Mouse (Mus musculus): ENCODE results near the gene Tut1. TPM values are rescaled to one million over a fixed set of nuclear protein-coding genes. Genes with fewer than 3 reads are reported as not detected.

Tut1 gene
- polyA plus RNA-seq, 1 experiment from 2014 or later, result 25.5 TPM

GRCm38 (mm10) chr19:8975491-8975890 is 21.8 kb downstream of the Tut1 start:
- H3K36me3 ChIP-seq (replicated peaks; ENCODE audit: control insufficient read depth, insufficient read depth, low read depth, low read length), result peaks cover 19% of the 10 kb centered on the region
- no peak overlapping the region for H3K4me2 ChIP-seq (ENCODE audit: low read depth, low read length)
- no peak for ATAC-seq (replicated peaks; ENCODE audit: insufficient number of reproducible peaks, low FRiP score, low TSS enrichment, low read depth)
- H3K4me3 ChIP-seq (ENCODE audit: low read depth, low read length), result no peak overlapping the region
- H3K9ac ChIP-seq (replicated peaks; ENCODE audit: low read length), result no peak overlapping the region
- no peak for DNase-seq (ENCODE audit: low spot score)
- H3K9me3 ChIP-seq (replicated peaks; ENCODE audit: control insufficient read depth, low read length), result no peaks in the 10 kb centered on the region
- 91% methylated on average over 2 of the region's 2 CpGs for WGBS
- H3K27me3 ChIP-seq (ENCODE audit: control insufficient read depth, insufficient read depth, low read length), result no peaks in the 10 kb centered on the region
- no peak overlapping the region for H3K27ac ChIP-seq (replicated peaks; ENCODE audit: low read depth, low read length)
- H3K4me1 ChIP-seq (ENCODE audit: control insufficient read depth, insufficient read depth, low read length), result no peaks in the 10 kb centered on the region

GRCm38 (mm10) chr19:8976535-8976934 is 22.9 kb downstream of the Tut1 start:
- H3K27me3 ChIP-seq (ENCODE audit: control insufficient read depth, insufficient read depth, low read length), result no peaks in the 10 kb centered on the region
- H3K9ac ChIP-seq (replicated peaks; ENCODE audit: low read length), result no peak overlapping the region
- H3K9me3 ChIP-seq (replicated peaks; ENCODE audit: control insufficient read depth, low read length), result no peaks in the 10 kb centered on the region
- H3K4me2 ChIP-seq (ENCODE audit: low read depth, low read length), result no peak overlapping the region
- 34% methylated on average over 3 of the region's 3 CpGs for WGBS
- peaks cover 16% of the 10 kb centered on the region for H3K36me3 ChIP-seq (replicated peaks; ENCODE audit: control insufficient read depth, insufficient read depth, low read depth, low read length)
- H3K27ac ChIP-seq (replicated peaks; ENCODE audit: low read depth, low read length), result no peak overlapping the region
- H3K4me1 ChIP-seq (ENCODE audit: control insufficient read depth, insufficient read depth, low read length), result no peaks in the 10 kb centered on the region
- H3K4me3 ChIP-seq (ENCODE audit: low read depth, low read length), result no peak overlapping the region
- peak; percentile 58; the same call in 1 of the 2 replicates for ATAC-seq (replicated peaks; ENCODE audit: insufficient number of reproducible peaks, low FRiP score, low TSS enrichment, low read depth)
- DNase-seq (ENCODE audit: low spot score), result peak; percentile 83

GRCm38 (mm10) chr19:8980771-8981170 is 27.1 kb downstream of the Tut1 start:
- no peaks in the 10 kb centered on the region for H3K9me3 ChIP-seq (replicated peaks; ENCODE audit: control insufficient read depth, low read length)
- 53% methylated on average over 5 of the region's 5 CpGs for WGBS
- no peak overlapping the region for H3K27ac ChIP-seq (replicated peaks; ENCODE audit: low read depth, low read length)
- H3K4me3 ChIP-seq (ENCODE audit: low read depth, low read length), result no peak overlapping the region
- no peaks in the 10 kb centered on the region for H3K27me3 ChIP-seq (ENCODE audit: control insufficient read depth, insufficient read depth, low read length)
- H3K4me2 ChIP-seq (ENCODE audit: low read depth, low read length), result no peak overlapping the region
- no peak for ATAC-seq (replicated peaks; ENCODE audit: insufficient number of reproducible peaks, low FRiP score, low TSS enrichment, low read depth)
- H3K9ac ChIP-seq (replicated peaks; ENCODE audit: low read length), result no peak overlapping the region
- no peak for DNase-seq (ENCODE audit: low spot score)
- H3K36me3 ChIP-seq (replicated peaks; ENCODE audit: control insufficient read depth, insufficient read depth, low read depth, low read length), result peaks cover 10% of the 10 kb centered on the region
- peaks cover 5% of the 10 kb centered on the region; the same call in 1 of the 2 replicates for H3K4me1 ChIP-seq (ENCODE audit: control insufficient read depth, insufficient read depth, low read length)

- 77% methylated on average over 2 of the region's 2 CpGs for WGBS
- Histone ChIP-seq H3K9ac (replicated peaks; ENCODE audit: low read length) (no peak overlapping the region), H3K27ac (replicated peaks; ENCODE audit: low read depth, low read length) (no peak overlapping the region), H3K27me3 (ENCODE audit: control insufficient read depth, insufficient read depth, low read length) (no peaks in the 10 kb centered on the region), H3K4me1 (ENCODE audit: control insufficient read depth, insufficient read depth, low read length) (peaks cover 5% of the 10 kb centered on the region; the same call in 1 of the 2 replicates), H3K4me3 (ENCODE audit: low read depth, low read length) (no peak overlapping the region), H3K9me3 (replicated peaks; ENCODE audit: control insufficient read depth, low read length) (no peaks in the 10 kb centered on the region), H3K4me2 (ENCODE audit: low read depth, low read length) (no peak overlapping the region), H3K36me3 (replicated peaks; ENCODE audit: control insufficient read depth, insufficient read depth, low read depth, low read length) (peaks cover 10% of the 10 kb centered on the region)
- DNase-seq (ENCODE audit: low spot score) (no peak), ATAC-seq (replicated peaks; ENCODE audit: insufficient number of reproducible peaks, low FRiP score, low TSS enrichment, low read depth) (no peak)
Measured at GRCm38 (mm10) chr19:8981450-8982168, 28.0 kb downstream of the Tut1 start.

DNA sequence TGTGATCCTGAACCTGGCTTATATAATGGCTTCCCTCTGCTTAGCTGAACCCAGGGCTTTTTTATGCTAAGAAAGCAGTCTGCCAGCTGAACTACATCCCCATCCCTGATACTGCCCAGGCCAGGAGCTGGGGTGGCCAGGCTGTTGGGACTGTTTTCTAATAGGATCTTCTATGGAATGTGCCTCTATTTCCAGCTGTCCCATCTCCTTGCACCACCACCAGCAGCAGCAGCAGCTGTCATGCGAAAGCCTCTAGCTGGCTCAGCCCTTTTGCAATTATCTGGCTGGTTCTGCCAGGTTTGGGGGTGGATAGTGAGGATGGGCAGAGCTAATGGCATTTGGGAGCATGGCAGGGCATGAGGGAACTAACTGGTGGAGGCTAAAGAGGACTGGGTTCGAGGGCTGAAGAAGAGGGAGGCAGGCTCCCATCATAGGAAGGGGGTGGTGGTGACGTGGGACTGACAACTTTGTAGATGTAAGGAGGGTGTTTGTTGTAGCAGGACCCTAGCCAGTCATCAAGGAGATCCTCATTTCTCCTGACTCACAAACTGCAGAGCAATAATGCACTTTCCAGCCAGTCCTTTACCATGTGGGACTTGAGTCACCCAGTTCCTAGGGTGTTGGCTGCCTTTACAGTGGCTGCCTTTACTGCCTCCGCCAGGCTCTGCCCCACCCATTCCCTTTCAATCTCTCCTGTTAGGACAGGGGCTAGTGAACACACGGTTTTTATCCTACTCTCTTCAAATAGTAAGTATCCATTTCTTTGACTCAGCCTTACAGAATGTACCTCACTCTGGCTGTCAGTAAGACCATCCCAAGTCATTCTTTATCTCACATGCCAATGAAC is 28.9 kb downstream of the Tut1 start:
- WGBS, result 63% methylated on average over 5 of the region's 5 CpGs
- Histone ChIP-seq H3K27ac (replicated peaks; ENCODE audit: low read depth, low read length) (no peak overlapping the region), H3K9ac (replicated peaks; ENCODE audit: low read length) (no peak overlapping the region)

DNA sequence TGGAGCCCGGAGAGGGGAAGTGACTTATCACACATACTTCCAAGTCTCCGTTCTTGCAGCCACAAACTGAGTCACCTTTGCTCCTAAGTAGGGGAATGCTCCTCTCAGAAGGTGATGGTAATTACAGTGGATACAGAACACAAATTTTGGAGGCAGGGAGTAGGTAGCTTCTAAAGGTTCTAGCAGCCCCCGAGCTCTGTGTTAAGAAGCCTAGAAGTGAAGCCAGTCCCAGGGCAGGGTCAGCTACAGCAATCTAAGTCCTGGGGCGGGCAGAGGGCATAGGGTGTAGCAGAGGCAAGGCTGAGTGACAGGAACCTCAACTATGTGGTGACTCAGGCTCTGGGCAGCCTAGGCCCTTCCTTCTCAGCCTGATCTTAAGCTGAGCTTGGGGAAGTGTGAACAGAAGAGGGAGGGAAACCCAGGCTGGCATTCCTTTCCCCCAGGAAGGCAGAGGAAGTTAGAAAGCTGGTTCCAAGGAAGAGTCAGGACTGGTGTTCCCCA is 29.6 kb downstream of the Tut1 start:
- 50% methylated on average over 4 of the region's 4 CpGs for WGBS
- Histone ChIP-seq H3K4me3 (ENCODE audit: low read depth, low read length) (no peak overlapping the region), H3K27ac (replicated peaks; ENCODE audit: low read depth, low read length) (no peak overlapping the region)

More for the DNA sequence above, 28.9 kb downstream of the Tut1 start:
- Histone ChIP-seq H3K9me3 (replicated peaks; ENCODE audit: control insufficient read depth, low read length) (no peaks in the 10 kb centered on the region), H3K4me3 (ENCODE audit: low read depth, low read length) (no peak overlapping the region), H3K4me2 (ENCODE audit: low read depth, low read length) (no peak overlapping the region), H3K4me1 (ENCODE audit: control insufficient read depth, insufficient read depth, low read length) (peaks cover 5% of the 10 kb centered on the region; the same call in 1 of the 2 replicates), H3K36me3 (replicated peaks; ENCODE audit: control insufficient read depth, insufficient read depth, low read depth, low read length) (peaks cover 9% of the 10 kb centered on the region), H3K27me3 (ENCODE audit: control insufficient read depth, insufficient read depth, low read length) (no peaks in the 10 kb centered on the region)
- ATAC-seq (replicated peaks; ENCODE audit: insufficient number of reproducible peaks, low FRiP score, low TSS enrichment, low read depth) (no peak), DNase-seq (ENCODE audit: low spot score) (no peak)

GRCm38 (mm10) chr19:8984255-8984868 is 30.7 kb downstream of the Tut1 start:
- no peak overlapping the region for H3K4me2 ChIP-seq (ENCODE audit: low read depth, low read length)

More for the DNA sequence above, 29.6 kb downstream of the Tut1 start:
- peaks cover 6% of the 10 kb centered on the region for H3K36me3 ChIP-seq (replicated peaks; ENCODE audit: control insufficient read depth, insufficient read depth, low read depth, low read length)
- no peaks in the 10 kb centered on the region for H3K27me3 ChIP-seq (ENCODE audit: control insufficient read depth, insufficient read depth, low read length)
- H3K4me2 ChIP-seq (ENCODE audit: low read depth, low read length), result no peak overlapping the region
- H3K9me3 ChIP-seq (replicated peaks; ENCODE audit: control insufficient read depth, low read length), result no peaks in the 10 kb centered on the region
- no peak overlapping the region for H3K9ac ChIP-seq (replicated peaks; ENCODE audit: low read length)
- ATAC-seq (replicated peaks; ENCODE audit: insufficient number of reproducible peaks, low FRiP score, low TSS enrichment, low read depth), result no peak
- no peak for DNase-seq (ENCODE audit: low spot score)
- H3K4me1 ChIP-seq (ENCODE audit: control insufficient read depth, insufficient read depth, low read length), result peaks cover 5% of the 10 kb centered on the region; the same call in 1 of the 2 replicates

More at GRCm38 (mm10) chr19:8984255-8984868, 30.7 kb downstream of the Tut1 start:
- 18% methylated on average over 7 of the region's 7 CpGs for WGBS
- DNase-seq (ENCODE audit: low spot score) (peak; percentile 91), ATAC-seq (replicated peaks; ENCODE audit: insufficient number of reproducible peaks, low FRiP score, low TSS enrichment, low read depth) (peak; percentile 50)
- Histone ChIP-seq H3K4me3 (ENCODE audit: low read depth, low read length) (no peak overlapping the region), H3K4me1 (ENCODE audit: control insufficient read depth, insufficient read depth, low read length) (peaks cover 5% of the 10 kb centered on the region; the same call in 1 of the 2 replicates), H3K9ac (replicated peaks; ENCODE audit: low read length) (no peak overlapping the region), H3K27me3 (ENCODE audit: control insufficient read depth, insufficient read depth, low read length) (no peaks in the 10 kb centered on the region), H3K9me3 (replicated peaks; ENCODE audit: control insufficient read depth, low read length) (no peaks in the 10 kb centered on the region), H3K36me3 (replicated peaks; ENCODE audit: control insufficient read depth, insufficient read depth, low read depth, low read length) (no peaks in the 10 kb centered on the region; the same call in 1 of the 2 replicates), H3K27ac (replicated peaks; ENCODE audit: low read depth, low read length) (0 out of 2 replicates have a peak overlapping the region, but pooled peaks have one; percentile 10)

Measured in embryonic facial prominence, embryonic 11.5 days (tissue).